8 mouse cellular contexts compared by ENCODE assay signal in genomic region chr1:40844616-40845015, GRCm38 (mm10). TPM values are rescaled to one million over a fixed set of nuclear protein-coding genes. Genes with fewer than 3 reads are reported as not detected.
A peak's percentile ranks its signal among the peaks of the same experiment; 100 is the strongest.
DNase-seq lines count a peak whose midpoint lies in the region; ATAC-seq and TF ChIP-seq lines count a peak whose summit lies in the region.

No protein-coding gene starts in this region.

- no peak overlapping the region for H3K4me3 ChIP-seq in intestine, postnatal 0 days (ENCODE audit: low read depth, low read length)
- H3K4me3 ChIP-seq in intestine, embryonic 16.5 days (ENCODE audit: low read length): no peak overlapping the region
- H3K4me3 ChIP-seq in heart, embryonic 16.5 days (ENCODE audit: low read length): no peak overlapping the region

- no peaks in the 10 kb centered on the region for H3K36me3 ChIP-seq in intestine, postnatal 0 days (ENCODE audit: control insufficient read depth, insufficient read depth)
- no peaks in the 10 kb centered on the region for H3K36me3 ChIP-seq in intestine, embryonic 16.5 days (ENCODE audit: control insufficient read depth, insufficient read depth, low read length)
- H3K36me3 ChIP-seq in heart, embryonic 16.5 days (ENCODE audit: control insufficient read depth, insufficient read depth): no peaks in the 10 kb centered on the region

- no peak overlapping the region for H3K4me2 ChIP-seq in intestine, postnatal 0 days (replicated peaks; ENCODE audit: low read depth)
- H3K4me2 ChIP-seq in intestine, embryonic 16.5 days (ENCODE audit: low read depth, low read length): no peak overlapping the region
- no peak overlapping the region for H3K4me2 ChIP-seq in heart, embryonic 16.5 days (ENCODE audit: low read depth, low read length)

- DNase-seq in ZHBTc4 (ENCODE audit: low read depth, low spot score): peak; percentile 55
- DNase-seq in embryo, embryonic 10.5 days (ENCODE audit: low spot score): peak; percentile 74
- peak; percentile 55 for DNase-seq in layer of hippocampus, adult 9-10 months (ENCODE audit: low spot score)
- peak; percentile 79 for DNase-seq in testis, postnatal 10 days (ENCODE audit: low spot score)

- peak; percentile 95 for TF ChIP-seq CTCF in intestine, postnatal 0 days (IDR thresholded peaks at IDR 0.05; ENCODE audit: low read depth)

- ATAC-seq in intestine, postnatal 0 days: no peak
- no peak for ATAC-seq in intestine, embryonic 16.5 days
- ATAC-seq in heart, embryonic 16.5 days (replicated peaks; ENCODE audit: extremely low read depth, insufficient read depth, low FRiP score): peak; percentile 60; the same call in 1 of the 2 replicates
- ATAC-seq in megakaryocyte progenitor cell, adult 5-6 weeks (replicated peaks; ENCODE audit: poor library complexity): peak; percentile 85

- no peak overlapping the region for H3K9ac ChIP-seq in intestine, postnatal 0 days (ENCODE audit: low read depth, low read length)
- H3K9ac ChIP-seq in intestine, embryonic 16.5 days (ENCODE audit: low read depth, low read length): no peak overlapping the region
- no peak overlapping the region for H3K9ac ChIP-seq in heart, embryonic 16.5 days (ENCODE audit: low read length)

- H3K9me3 ChIP-seq in intestine, postnatal 0 days (ENCODE audit: control insufficient read depth): no peaks in the 10 kb centered on the region
- H3K9me3 ChIP-seq in intestine, embryonic 16.5 days (ENCODE audit: control insufficient read depth, low read length): no peaks in the 10 kb centered on the region
- no peaks in the 10 kb centered on the region for H3K9me3 ChIP-seq in heart, embryonic 16.5 days (replicated peaks; ENCODE audit: control insufficient read depth, low read length)

- H3K27me3 ChIP-seq in intestine, postnatal 0 days (replicated peaks; ENCODE audit: control insufficient read depth, insufficient read depth, low read length): no peaks in the 10 kb centered on the region
- H3K27me3 ChIP-seq in intestine, embryonic 16.5 days (replicated peaks; ENCODE audit: control insufficient read depth, insufficient read depth, low read length): no peaks in the 10 kb centered on the region
- no peaks in the 10 kb centered on the region for H3K27me3 ChIP-seq in heart, embryonic 16.5 days (ENCODE audit: control insufficient read depth, insufficient read depth, low read length)

- no peak overlapping the region for H3K27ac ChIP-seq in intestine, postnatal 0 days (ENCODE audit: low read depth, low read length)
- no peak overlapping the region for H3K27ac ChIP-seq in intestine, embryonic 16.5 days (ENCODE audit: low read length)
- H3K27ac ChIP-seq in heart, embryonic 16.5 days (ENCODE audit: low read length): no peak overlapping the region

- no peaks in the 10 kb centered on the region for H3K4me1 ChIP-seq in intestine, postnatal 0 days (replicated peaks; ENCODE audit: control insufficient read depth, insufficient read depth, low read length)
- no peaks in the 10 kb centered on the region for H3K4me1 ChIP-seq in intestine, embryonic 16.5 days (ENCODE audit: control insufficient read depth, insufficient read depth, low read length)
- peaks cover 8% of the 10 kb centered on the region for H3K4me1 ChIP-seq in heart, embryonic 16.5 days (ENCODE audit: control insufficient read depth, insufficient read depth, low read length)

RNA-seq across cellular contexts. Expression of gene Tmem182, which starts 39.2 kb away (rescaled TPM):
- polyA plus RNA-seq in intestine, postnatal 0 days (2015; fragmentation: Nextera tagmentation; extraction: Ambion mirVana): 0.05 and 0.16 TPM in 2 replicates
- polyA plus RNA-seq in intestine, embryonic 16.5 days (2015; fragmentation: Nextera tagmentation; extraction: Ambion mirVana): 0.22 and 0.43 TPM in 2 replicates
- 49.7 and 58.2 TPM in 2 replicates for polyA plus RNA-seq in heart, embryonic 16.5 days (2015; fragmentation: Nextera tagmentation; extraction: Ambion mirVana)
- total RNA-seq in megakaryocyte progenitor cell, adult 5-6 weeks (2015): not detected in 2 replicates
- total RNA-seq in megakaryocyte progenitor cell, adult 5-6 weeks (2017): not detected in 2 replicates

RNA-seq across cellular contexts. Expression of gene Mfsd9, which starts 54.1 kb away (rescaled TPM):
- polyA plus RNA-seq in intestine, postnatal 0 days (2015; fragmentation: Nextera tagmentation; extraction: Ambion mirVana): 7.6 and 7.8 TPM in 2 replicates
- polyA plus RNA-seq in intestine, embryonic 16.5 days (2015; fragmentation: Nextera tagmentation; extraction: Ambion mirVana): 5.9 and 6.8 TPM in 2 replicates
- 1.6 and 1.7 TPM in 2 replicates for polyA plus RNA-seq in heart, embryonic 16.5 days (2015; fragmentation: Nextera tagmentation; extraction: Ambion mirVana)
- 1.1 and 1.4 TPM in 2 replicates for total RNA-seq in megakaryocyte progenitor cell, adult 5-6 weeks (2015)
- 2.4 and 3.0 TPM in 2 replicates for total RNA-seq in megakaryocyte progenitor cell, adult 5-6 weeks (2017)

Comparison
In these comparisons a context has a peak if more than half of its experiments do, and no peak if none do; other contexts are left out.
1. ATAC-seq: peak in heart, embryonic 16.5 days (single experiment) and megakaryocyte progenitor cell, adult 5-6 weeks (single experiment); none in intestine, postnatal 0 days (single experiment) and intestine, embryonic 16.5 days (single experiment).
2. RNA of gene Tmem182, which starts 39.2 kb away (polyA plus RNA-seq): 49.7 to 58.2 TPM in heart, embryonic 16.5 days; 0.22 to 0.43 TPM in intestine, embryonic 16.5 days and 0.05 to 0.16 TPM in intestine, postnatal 0 days; every median in the first group is over 10 times any median in the second.
3. Peak in every context shown above with its lines, with median percentiles within 50 percentile points of each other: DNase-seq.